Mouse (Mus musculus) kidney, adult 2 months (tissue): ENCODE results near the gene Map3k19. TPM values are rescaled to one million over a fixed set of nuclear protein-coding genes. Genes with fewer than 3 reads are reported as not detected.
A peak's percentile ranks its signal among the peaks of the same experiment; 100 is the strongest.

ENCODE experiments used
- DNase-seq: peaks from one replicate; pipeline ENCODE4 v3.0.0; 2021
- H3K27ac ChIP-seq: fragments of 200-500 bp; 2 replicates; pipeline ENCODE4 v1.5.1; 2012; ENCODE audit warnings: low read depth, low read length, control low read depth, inconsistent platforms; ENCODE audit not compliant: insufficient read depth
- H3K27me3 ChIP-seq: fragments of 200-500 bp; replicated peaks from 2 replicates; pipeline ENCODE4 v1.6.1; 2012; ENCODE audit warnings: mild to moderate bottlenecking, moderate library complexity, low read length, inconsistent platforms; ENCODE audit not compliant: control insufficient read depth, insufficient read depth
- H3K36me3 ChIP-seq: fragments of 200-500 bp; 2 replicates; pipeline ENCODE4 v1.6.1; 2012; ENCODE audit warnings: mild to moderate bottlenecking, moderate library complexity, low read length, inconsistent platforms; ENCODE audit not compliant: control insufficient read depth, insufficient read depth
- H3K4me1 ChIP-seq: fragments of 200-500 bp; 2 replicates; pipeline ENCODE4 v1.6.1; 2011; ENCODE audit warnings: low read length; ENCODE audit not compliant: control insufficient read depth, insufficient read depth
- H3K4me3 ChIP-seq: fragments of 200-500 bp; 2 replicates; pipeline ENCODE4 v1.5.1; 2011; ENCODE audit warnings: mild to moderate bottlenecking, low read depth, low read length, control low read depth; ENCODE audit not compliant: insufficient read depth
- CTCF ChIP-seq: fragments of 200-500 bp; conservative IDR thresholded peaks from 2 replicates; pipeline ENCODE4 v1.5.1; 2011; ENCODE audit warnings: low read depth, mild to moderate bottlenecking, control low read depth, low read length, moderate library complexity, mixed read lengths; ENCODE audit not compliant: insufficient read depth, insufficient read length
- POLR2A ChIP-seq: fragments of 200-500 bp; IDR thresholded peaks from one replicate; pipeline ENCODE4 v1.6.1; 2011; ENCODE audit warnings: low read depth, low read length, control low read depth
- WGBS: fragments of 180-500 bp; shearing (Covaris S2); methylation state at CpG from one replicate; pipeline ENCODE4 v1.1.7; 2018; 5-methylcytosine and 5-hydroxymethylcytosine counted together
- polyA plus RNA-seq: library from polyadenylated mRNA; depleted of rRNA; stranded (reverse); fragments of >200 nt; gene quantifications from 2 replicates; pipeline ENCODE4 v1.2.3, GENCODE M21; 2012; rRNA removed

The Map3k19 gene
- polyA plus RNA-seq, result 0.05 TPM in 1 of 2 replicates, not detected in the other

DNA sequence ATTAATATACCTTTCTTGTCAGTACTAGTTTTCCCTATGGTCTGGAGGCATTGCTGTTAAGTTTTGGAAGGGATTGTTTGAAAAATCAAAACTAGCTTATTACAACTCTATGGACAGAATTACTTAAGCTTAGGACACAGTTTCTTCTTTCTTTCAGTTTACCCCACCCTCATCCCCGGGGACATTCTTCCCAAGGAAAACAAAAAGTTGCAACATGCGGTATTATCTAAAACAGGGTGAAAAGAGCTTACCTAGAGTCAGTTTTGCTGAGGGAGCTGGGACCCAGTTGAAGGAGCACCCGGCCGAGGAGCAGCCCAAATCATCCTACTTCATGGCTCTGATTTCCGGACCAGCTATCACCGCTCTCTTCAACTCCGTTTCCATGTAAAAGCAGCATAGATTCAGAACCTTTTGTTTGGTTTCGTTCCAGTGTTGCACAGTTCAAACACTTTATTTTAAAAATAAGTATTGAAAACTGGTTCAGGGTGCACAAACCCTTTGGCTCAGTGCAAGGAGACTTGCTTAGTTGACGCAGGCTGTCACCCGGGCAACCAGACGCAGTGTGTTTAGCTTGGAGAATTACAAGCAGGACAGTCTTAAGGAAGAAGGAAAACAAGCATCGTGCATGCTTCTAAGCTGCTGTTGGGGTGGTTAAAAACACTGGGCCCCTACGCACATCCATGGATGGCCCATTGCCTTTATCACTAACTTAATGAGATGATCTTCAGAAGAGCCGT is at the start of gene Map3k19:
Gene Map3k19 (minus strand): TSS at position 546 of the 737 bp plus-strand sequence.
- H3K4me1 ChIP-seq, result no peaks in the 10 kb centered on the region
- H3K27me3 ChIP-seq, result no peaks in the 10 kb centered on the region
- DNase-seq, result no peak
- H3K4me3 ChIP-seq, result no peak within 1 kb of the TSS
- no peak for TF ChIP-seq CTCF
- no peak for TF ChIP-seq POLR2A
- H3K36me3 ChIP-seq, result no peaks in the 10 kb centered on the region
- WGBS, result 78% methylated on average over 14 of the region's 14 CpGs
- H3K27ac ChIP-seq, result no peak within 1 kb of the TSS

DNA sequence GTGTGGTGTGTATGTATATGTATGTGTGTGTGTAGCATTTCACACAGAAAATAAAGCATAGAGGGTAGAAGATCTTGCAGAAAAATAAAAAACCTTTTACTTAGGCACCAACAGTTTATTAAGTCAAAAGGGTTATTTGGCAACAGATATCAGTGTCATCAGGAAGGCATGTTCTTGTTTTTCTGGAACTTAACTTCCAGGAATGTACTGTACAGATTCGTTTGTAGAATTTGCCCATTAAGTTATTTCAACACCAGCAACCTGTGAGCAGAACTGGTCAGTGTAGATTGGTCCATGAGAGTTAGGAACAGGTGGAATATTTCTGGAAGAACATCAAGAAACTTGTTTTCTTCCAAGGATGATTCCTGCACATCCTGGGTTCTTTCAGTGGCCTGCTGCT is 44.6 kb upstream of the Map3k19 start:
- Histone ChIP-seq H3K4me3 (no peak overlapping the region), H3K27me3 (no peaks in the 10 kb centered on the region), H3K36me3 (no peaks in the 10 kb centered on the region; the same call in 1 of the 2 replicates), H3K4me1 (0 out of 2 replicates have a peak, but pooled peaks cover 2% of the 10 kb centered on the region), H3K27ac (no peak overlapping the region)
- 19% methylated on average over 1 of the region's 1 CpGs for WGBS
- TF ChIP-seq CTCF (no peak), POLR2A (no peak)
- peak; percentile 23 for DNase-seq

DNA sequence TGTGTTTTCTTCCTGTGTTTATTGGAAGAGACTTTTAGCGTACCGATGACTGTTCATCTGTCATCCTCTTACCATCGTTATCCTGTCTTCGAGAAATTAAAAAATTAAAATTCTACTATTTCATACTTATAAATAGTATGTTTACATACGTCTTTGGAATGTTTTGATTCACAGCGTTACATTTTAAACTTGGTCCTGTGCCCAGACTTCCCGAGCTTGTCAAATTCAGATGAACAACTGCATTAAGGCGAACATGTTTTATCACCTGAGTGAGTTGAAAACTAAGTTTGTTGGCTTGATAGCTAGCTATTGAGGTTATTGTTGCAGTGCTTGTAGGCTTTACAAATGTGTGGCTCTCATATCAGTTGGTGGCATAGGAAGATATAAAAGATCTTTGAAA is 14.4 kb upstream of the Map3k19 start:
- 15% methylated on average over 8 of the region's 8 CpGs for WGBS
- Histone ChIP-seq H3K36me3 (peaks cover 2% of the 10 kb centered on the region), H3K4me3 (peak overlapping the region; percentile 100), H3K27me3 (no peaks in the 10 kb centered on the region), H3K4me1 (peaks cover 6% of the 10 kb centered on the region; the same call in 1 of the 2 replicates), H3K27ac (peak overlapping the region; percentile 90; the same call in 1 of the 2 replicates)
- no peak for DNase-seq
- TF ChIP-seq CTCF (no peak), POLR2A (no peak)

DNA sequence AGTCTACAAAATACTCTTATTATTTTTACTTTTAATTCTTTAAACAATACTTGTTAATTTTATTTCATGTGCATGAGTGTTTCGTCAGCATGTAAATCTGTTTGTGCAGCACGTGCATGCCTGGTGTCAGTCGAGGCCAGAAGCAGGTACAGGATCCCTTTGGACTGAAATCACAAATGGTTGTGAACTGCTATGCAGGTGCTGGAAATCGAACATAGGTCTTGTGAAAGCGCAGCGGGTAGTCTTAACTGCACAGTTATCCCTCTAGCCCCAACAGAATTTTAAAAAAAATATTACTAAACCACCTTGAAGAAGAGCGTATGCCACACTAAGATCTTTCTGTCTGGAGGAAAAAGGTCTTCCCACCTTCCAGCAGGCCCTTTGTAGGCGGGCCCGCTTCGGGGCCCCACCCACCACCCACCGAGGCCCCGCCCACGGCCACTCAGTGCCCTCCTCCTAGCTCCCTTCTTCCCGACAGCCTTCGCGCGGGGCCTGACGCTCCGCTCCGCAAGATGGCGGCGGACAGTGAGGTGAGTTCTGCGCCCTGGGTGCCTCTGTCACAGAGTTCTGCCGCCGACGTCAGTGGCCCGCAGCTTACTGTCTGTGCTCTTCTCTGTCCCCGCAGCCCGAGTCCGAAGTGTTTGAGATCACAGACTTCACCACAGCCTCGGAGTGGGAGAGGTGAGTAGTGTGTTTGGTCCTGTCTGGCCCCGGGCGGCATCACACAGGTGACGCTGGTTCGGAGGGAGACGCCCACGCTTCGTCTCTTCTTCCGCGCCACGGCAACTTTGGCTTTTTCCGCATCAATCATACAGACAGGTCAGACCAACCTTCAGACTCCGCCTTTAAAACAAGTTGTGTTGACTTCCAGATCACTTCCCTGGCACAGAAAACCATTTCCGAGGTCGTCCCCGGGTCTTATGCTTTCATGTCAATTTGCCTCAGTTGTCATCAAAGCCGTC is 13.8 kb upstream of the Map3k19 start, which contains the start of gene Rab3gap1:
Gene Rab3gap1 (plus strand): TSS at position 474 of the 962 bp plus-strand sequence.
- H3K27me3 ChIP-seq, result no peaks in the 10 kb centered on the region
- H3K4me3 ChIP-seq, result peak within 1 kb of the TSS; percentile 100
- DNase-seq, result peak; percentile 92
- peaks cover 6% of the 10 kb centered on the region; the same call in 1 of the 2 replicates for H3K4me1 ChIP-seq
- H3K27ac ChIP-seq, result peak within 1 kb of the TSS; percentile 90
- peaks cover 1% of the 10 kb centered on the region; the same call in 1 of the 2 replicates for H3K36me3 ChIP-seq
- 13% methylated on average over 47 of the region's 47 CpGs for WGBS
- TF ChIP-seq POLR2A, result peak; percentile 58
- no peak for TF ChIP-seq CTCF

DNA sequence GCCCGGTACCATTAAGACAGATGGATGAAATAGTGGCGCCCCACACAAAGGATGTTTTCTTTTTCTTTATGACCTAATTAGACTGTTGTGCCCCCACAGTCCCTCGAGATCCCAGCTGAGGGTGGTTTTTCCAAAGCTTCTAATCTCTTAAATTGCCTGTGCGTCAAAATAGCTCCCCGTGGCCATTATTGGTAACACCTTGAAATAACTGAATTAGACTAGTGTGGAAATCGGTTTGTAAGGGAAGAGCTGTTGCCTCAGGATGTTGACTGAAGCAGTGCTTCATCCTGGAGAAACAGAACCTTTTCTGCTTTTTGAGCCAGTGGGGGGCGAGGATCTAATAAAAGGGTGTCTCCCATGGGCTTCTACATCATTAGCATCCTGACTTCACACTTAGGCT is 9.0 kb upstream of the Map3k19 start:
- 53% methylated on average over 7 of the region's 7 CpGs for WGBS
- DNase-seq, result no peak
- H3K4me1 ChIP-seq, result no peaks in the 10 kb centered on the region
- no peak overlapping the region for H3K27ac ChIP-seq
- TF ChIP-seq CTCF (no peak), POLR2A (no peak)
- no peaks in the 10 kb centered on the region for H3K36me3 ChIP-seq
- no peak overlapping the region for H3K4me3 ChIP-seq
- H3K27me3 ChIP-seq, result no peaks in the 10 kb centered on the region

DNA sequence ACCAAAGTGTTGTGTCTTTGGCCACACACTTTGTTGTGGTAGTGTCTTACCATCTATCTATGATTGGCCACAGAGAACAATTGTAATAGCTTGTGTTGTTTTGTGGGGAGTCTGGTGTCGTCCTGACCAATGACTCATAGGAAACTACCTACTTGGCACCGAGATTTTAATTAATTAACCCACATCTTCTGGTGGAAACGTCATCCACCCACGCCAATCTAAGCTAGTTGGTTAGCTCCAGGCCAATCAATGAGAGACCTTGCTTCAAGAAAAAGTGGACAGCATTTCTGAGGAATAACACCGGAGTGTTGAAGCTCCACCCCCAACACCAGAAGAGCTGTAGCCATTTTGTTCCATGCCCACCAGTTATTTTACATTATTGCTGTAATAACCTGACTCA is 7.1 kb upstream of the Map3k19 start:
- Histone ChIP-seq H3K36me3 (no peaks in the 10 kb centered on the region), H3K27ac (no peak overlapping the region), H3K4me3 (no peak overlapping the region), H3K4me1 (no peaks in the 10 kb centered on the region), H3K27me3 (no peaks in the 10 kb centered on the region)
- WGBS, result 80% methylated on average over 5 of the region's 5 CpGs
- no peak for DNase-seq
- no peak for TF ChIP-seq CTCF
- TF ChIP-seq POLR2A, result no peak

DNA sequence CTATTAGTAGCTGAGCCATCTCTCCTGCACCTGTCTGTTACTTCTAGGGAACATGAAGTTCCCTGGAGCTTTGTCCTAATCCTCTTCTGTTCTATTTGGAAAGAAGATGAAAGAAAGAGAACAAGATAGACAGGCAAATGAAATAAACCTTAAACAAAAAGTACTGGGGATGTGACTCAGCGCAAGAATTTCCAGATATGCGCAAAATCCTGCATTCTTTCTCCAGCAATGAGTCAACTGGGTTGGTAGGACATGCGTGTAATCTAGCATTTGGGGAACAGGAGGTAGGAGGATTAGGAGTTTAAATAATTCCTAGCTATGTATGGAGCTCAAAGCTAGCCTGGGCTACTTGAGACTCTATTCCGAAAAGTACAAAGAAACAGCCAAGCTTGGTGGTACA is 5.7 kb upstream of the Map3k19 start:
- no peaks in the 10 kb centered on the region for H3K27me3 ChIP-seq
- H3K4me1 ChIP-seq, result no peaks in the 10 kb centered on the region
- no peak overlapping the region for H3K27ac ChIP-seq
- no peak for TF ChIP-seq CTCF
- TF ChIP-seq POLR2A, result no peak
- WGBS, result 96% methylated on average over 4 of the region's 4 CpGs
- no peaks in the 10 kb centered on the region for H3K36me3 ChIP-seq
- DNase-seq, result no peak
- H3K4me3 ChIP-seq, result no peak overlapping the region
